Mouse (Mus musculus): Measurements from ENCODE around the gene E330017A01Rik. TPM values are rescaled to one million over a fixed set of nuclear protein-coding genes. Genes with fewer than 3 reads are reported as not detected.

The E330017A01Rik gene
- polyA plus RNA-seq (2014; fragmentation: Nextera tagmentation; extraction: Ambion mirVana): not detected in 2 replicates

GRCm38 (mm10) chr16:58638689-58639175 lies at the start of gene E330017A01Rik:
Gene E330017A01Rik, minus strand, starts transcription at chr16:58638739.
- H3K9ac ChIP-seq (ENCODE audit: low read length): no peak within 1 kb of the TSS
- no peaks in the 10 kb centered on the region for H3K27me3 ChIP-seq (ENCODE audit: control insufficient read depth, insufficient read depth, low read length)
- 91% methylated on average over 3 of the region's 3 CpGs for WGBS
- H3K36me3 ChIP-seq (ENCODE audit: control insufficient read depth, insufficient read depth, low read length): no peaks in the 10 kb centered on the region
- ATAC-seq (ENCODE audit: insufficient read depth, low FRiP score, low TSS enrichment) (no peak), DNase-seq (ENCODE audit: low spot score) (no peak)
- H3K9me3 ChIP-seq (ENCODE audit: control insufficient read depth, low read length): no peaks in the 10 kb centered on the region
- H3K4me2 ChIP-seq (ENCODE audit: low read depth): no peak within 1 kb of the TSS
- H3K4me3 ChIP-seq (ENCODE audit: low read depth, low read length): no peak within 1 kb of the TSS
- no peaks in the 10 kb centered on the region for H3K4me1 ChIP-seq (ENCODE audit: control insufficient read depth, insufficient read depth, low read length)
- no peak within 1 kb of the TSS for H3K27ac ChIP-seq (ENCODE audit: low read depth, low read length)

- no peak for DNase-seq (ENCODE audit: low spot score)
- H3K36me3 ChIP-seq (ENCODE audit: control insufficient read depth, insufficient read depth, low read length): no peaks in the 10 kb centered on the region
- no peaks in the 10 kb centered on the region for H3K9me3 ChIP-seq (ENCODE audit: control insufficient read depth, low read length)
- H3K4me2 ChIP-seq (ENCODE audit: low read depth): no peak overlapping the region
- no peak overlapping the region for H3K9ac ChIP-seq (ENCODE audit: low read length)
- no peaks in the 10 kb centered on the region for H3K4me1 ChIP-seq (ENCODE audit: control insufficient read depth, insufficient read depth, low read length)
- no peak overlapping the region for H3K27ac ChIP-seq (ENCODE audit: low read depth, low read length)
- no peaks in the 10 kb centered on the region for H3K27me3 ChIP-seq (ENCODE audit: control insufficient read depth, insufficient read depth, low read length)
- WGBS: 83% methylated on average over 20 of the region's 20 CpGs
- H3K4me3 ChIP-seq (ENCODE audit: low read depth, low read length): no peak overlapping the region
- no peak for ATAC-seq (ENCODE audit: insufficient read depth, low FRiP score, low TSS enrichment)
Observed at GRCm38 (mm10) chr16:58685548-58686537, 47.3 kb upstream of the E330017A01Rik start.

DNA sequence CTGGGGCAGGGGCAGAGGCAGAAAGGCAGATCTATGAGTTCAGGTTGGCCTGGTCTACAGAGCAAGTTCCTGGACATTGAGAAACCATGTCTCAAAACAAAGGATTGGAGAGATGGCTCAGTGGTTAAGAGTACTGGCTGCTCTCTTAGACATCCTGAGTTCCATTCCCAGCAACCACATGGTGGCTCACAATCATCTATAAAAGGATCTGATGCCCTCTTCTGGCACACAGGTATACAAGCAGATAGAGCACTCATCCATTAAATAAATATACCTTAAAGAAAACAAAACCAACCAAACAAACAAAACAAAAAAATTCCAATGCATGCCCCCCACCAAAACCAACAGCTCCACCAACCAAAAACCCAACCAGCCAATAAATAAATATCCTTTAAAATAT lies 46.0 kb upstream of the E330017A01Rik start:
- DNase-seq (ENCODE audit: low spot score): no peak
- H3K27me3 ChIP-seq (ENCODE audit: control insufficient read depth, insufficient read depth, low read length): no peaks in the 10 kb centered on the region
- H3K36me3 ChIP-seq (ENCODE audit: control insufficient read depth, insufficient read depth, low read length): no peaks in the 10 kb centered on the region
- no peak overlapping the region for H3K4me2 ChIP-seq (ENCODE audit: low read depth)
- ATAC-seq (ENCODE audit: insufficient read depth, low FRiP score, low TSS enrichment): no peak
- H3K27ac ChIP-seq (ENCODE audit: low read depth, low read length): no peak overlapping the region
- no peaks in the 10 kb centered on the region for H3K4me1 ChIP-seq (ENCODE audit: control insufficient read depth, insufficient read depth, low read length)
- H3K9me3 ChIP-seq (ENCODE audit: control insufficient read depth, low read length): no peaks in the 10 kb centered on the region
- H3K4me3 ChIP-seq (ENCODE audit: low read depth, low read length): no peak overlapping the region
- H3K9ac ChIP-seq (ENCODE audit: low read length): no peak overlapping the region

GRCm38 (mm10) chr16:58683911-58684310 lies 45.4 kb upstream of the E330017A01Rik start:
- Histone ChIP-seq H3K36me3 (ENCODE audit: control insufficient read depth, insufficient read depth, low read length) (no peaks in the 10 kb centered on the region), H3K4me1 (ENCODE audit: control insufficient read depth, insufficient read depth, low read length) (no peaks in the 10 kb centered on the region), H3K27ac (ENCODE audit: low read depth, low read length) (no peak overlapping the region), H3K9me3 (ENCODE audit: control insufficient read depth, low read length) (no peaks in the 10 kb centered on the region), H3K9ac (ENCODE audit: low read length) (no peak overlapping the region), H3K4me3 (ENCODE audit: low read depth, low read length) (no peak overlapping the region), H3K4me2 (ENCODE audit: low read depth) (no peak overlapping the region), H3K27me3 (ENCODE audit: control insufficient read depth, insufficient read depth, low read length) (no peaks in the 10 kb centered on the region)
- WGBS: 92% methylated on average over 4 of the region's 4 CpGs
- no peak for ATAC-seq (ENCODE audit: insufficient read depth, low FRiP score, low TSS enrichment)
- DNase-seq (ENCODE audit: low spot score): no peak

GRCm38 (mm10) chr16:58682870-58683269 lies 44.3 kb upstream of the E330017A01Rik start:
- no peak for ATAC-seq (ENCODE audit: insufficient read depth, low FRiP score, low TSS enrichment)
- Histone ChIP-seq H3K9ac (ENCODE audit: low read length) (no peak overlapping the region), H3K27ac (ENCODE audit: low read depth, low read length) (no peak overlapping the region), H3K4me2 (ENCODE audit: low read depth) (no peak overlapping the region), H3K4me1 (ENCODE audit: control insufficient read depth, insufficient read depth, low read length) (no peaks in the 10 kb centered on the region), H3K36me3 (ENCODE audit: control insufficient read depth, insufficient read depth, low read length) (no peaks in the 10 kb centered on the region), H3K9me3 (ENCODE audit: control insufficient read depth, low read length) (no peaks in the 10 kb centered on the region), H3K27me3 (ENCODE audit: control insufficient read depth, insufficient read depth, low read length) (no peaks in the 10 kb centered on the region), H3K4me3 (ENCODE audit: low read depth, low read length) (no peak overlapping the region)
- DNase-seq (ENCODE audit: low spot score): no peak
- 88% methylated on average over 7 of the region's 7 CpGs for WGBS

GRCm38 (mm10) chr16:58682046-58682445 lies 43.5 kb upstream of the E330017A01Rik start:
- H3K4me1 ChIP-seq (ENCODE audit: control insufficient read depth, insufficient read depth, low read length): no peaks in the 10 kb centered on the region
- H3K4me3 ChIP-seq (ENCODE audit: low read depth, low read length): no peak overlapping the region
- ATAC-seq (ENCODE audit: insufficient read depth, low FRiP score, low TSS enrichment): no peak
- WGBS: 94% methylated on average over 6 of the region's 6 CpGs
- no peak overlapping the region for H3K9ac ChIP-seq (ENCODE audit: low read length)
- no peaks in the 10 kb centered on the region for H3K27me3 ChIP-seq (ENCODE audit: control insufficient read depth, insufficient read depth, low read length)
- H3K9me3 ChIP-seq (ENCODE audit: control insufficient read depth, low read length): no peaks in the 10 kb centered on the region
- H3K27ac ChIP-seq (ENCODE audit: low read depth, low read length): no peak overlapping the region
- DNase-seq (ENCODE audit: low spot score): no peak
- no peaks in the 10 kb centered on the region for H3K36me3 ChIP-seq (ENCODE audit: control insufficient read depth, insufficient read depth, low read length)
- no peak overlapping the region for H3K4me2 ChIP-seq (ENCODE audit: low read depth)

- WGBS: 82% methylated on average over 7 of the region's 7 CpGs
- H3K9ac ChIP-seq (ENCODE audit: low read length): no peak overlapping the region
- no peak overlapping the region for H3K4me2 ChIP-seq (ENCODE audit: low read depth)
- H3K4me1 ChIP-seq (ENCODE audit: control insufficient read depth, insufficient read depth, low read length): no peaks in the 10 kb centered on the region
- H3K9me3 ChIP-seq (ENCODE audit: control insufficient read depth, low read length): no peaks in the 10 kb centered on the region
- H3K27ac ChIP-seq (ENCODE audit: low read depth, low read length): no peak overlapping the region
- no peaks in the 10 kb centered on the region for H3K27me3 ChIP-seq (ENCODE audit: control insufficient read depth, insufficient read depth, low read length)
- ATAC-seq (ENCODE audit: insufficient read depth, low FRiP score, low TSS enrichment) (no peak), DNase-seq (ENCODE audit: low spot score) (no peak)
- H3K4me3 ChIP-seq (ENCODE audit: low read depth, low read length): no peak overlapping the region
- peaks cover 5% of the 10 kb centered on the region; the same call in 1 of the 2 replicates for H3K36me3 ChIP-seq (ENCODE audit: control insufficient read depth, insufficient read depth, low read length)
Observed at GRCm38 (mm10) chr16:58678660-58679059, 40.1 kb upstream of the E330017A01Rik start.

GRCm38 (mm10) chr16:58677491-58677890 lies 39.0 kb upstream of the E330017A01Rik start:
- DNase-seq (ENCODE audit: low spot score) (no peak), ATAC-seq (ENCODE audit: insufficient read depth, low FRiP score, low TSS enrichment) (no peak)
- no peaks in the 10 kb centered on the region for H3K4me1 ChIP-seq (ENCODE audit: control insufficient read depth, insufficient read depth, low read length)
- no peaks in the 10 kb centered on the region for H3K27me3 ChIP-seq (ENCODE audit: control insufficient read depth, insufficient read depth, low read length)
- no peak overlapping the region for H3K4me2 ChIP-seq (ENCODE audit: low read depth)
- H3K27ac ChIP-seq (ENCODE audit: low read depth, low read length): no peak overlapping the region
- 88% methylated on average over 5 of the region's 5 CpGs for WGBS
- H3K9ac ChIP-seq (ENCODE audit: low read length): no peak overlapping the region
- H3K4me3 ChIP-seq (ENCODE audit: low read depth, low read length): no peak overlapping the region
- H3K9me3 ChIP-seq (ENCODE audit: control insufficient read depth, low read length): no peaks in the 10 kb centered on the region
- H3K36me3 ChIP-seq (ENCODE audit: control insufficient read depth, insufficient read depth, low read length): peaks cover 5% of the 10 kb centered on the region; the same call in 1 of the 2 replicates

DNA sequence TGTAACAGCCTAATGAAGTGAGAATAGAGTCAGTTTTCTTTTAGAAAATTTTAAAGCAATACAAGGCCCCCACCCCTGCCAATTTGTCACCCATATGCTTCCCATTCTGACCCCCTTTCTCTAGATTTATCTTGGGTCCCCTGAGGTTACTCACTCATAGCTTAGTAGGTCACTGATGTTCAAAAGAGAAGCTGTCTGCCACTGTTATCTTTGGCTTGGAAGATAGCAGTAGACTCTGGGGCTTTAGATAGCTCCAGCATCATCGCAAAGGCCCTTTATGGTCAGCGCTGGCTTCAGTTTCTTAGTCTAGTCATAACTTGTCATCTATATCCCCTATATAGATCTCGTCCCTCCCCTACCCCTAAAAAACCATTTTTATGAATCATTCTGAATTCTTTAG lies 38.1 kb upstream of the E330017A01Rik start:
- no peak overlapping the region for H3K9ac ChIP-seq (ENCODE audit: low read length)
- no peaks in the 10 kb centered on the region for H3K4me1 ChIP-seq (ENCODE audit: control insufficient read depth, insufficient read depth, low read length)
- no peak overlapping the region for H3K4me2 ChIP-seq (ENCODE audit: low read depth)
- no peaks in the 10 kb centered on the region for H3K9me3 ChIP-seq (ENCODE audit: control insufficient read depth, low read length)
- DNase-seq (ENCODE audit: low spot score) (no peak), ATAC-seq (ENCODE audit: insufficient read depth, low FRiP score, low TSS enrichment) (no peak)
- no peaks in the 10 kb centered on the region for H3K27me3 ChIP-seq (ENCODE audit: control insufficient read depth, insufficient read depth, low read length)
- no peak overlapping the region for H3K4me3 ChIP-seq (ENCODE audit: low read depth, low read length)
- 96% methylated on average over 3 of the region's 3 CpGs for WGBS
- H3K36me3 ChIP-seq (ENCODE audit: control insufficient read depth, insufficient read depth, low read length): peaks cover 5% of the 10 kb centered on the region; the same call in 1 of the 2 replicates
- H3K27ac ChIP-seq (ENCODE audit: low read depth, low read length): no peak overlapping the region

Data from neural tube, embryonic 11.5 days (tissue).